Mouse (Mus musculus): ENCODE data around the gene Adam26b.
"Not testable (repeated sequence)": the region's sequence is repeated elsewhere in the genome, so short reads cannot be mapped to it uniquely, and the experiment has no call there.

GRCm38 (mm10) chr8:43528006-43528405 is at the start of gene Adam26b:
- not testable (repeated sequence) for TF ChIP-seq GATA1 (IDR thresholded peaks at IDR 0.05; ENCODE audit: borderline replicate concordance, low read length); FLI1 (IDR thresholded peaks at IDR 0.05; ENCODE audit: low read length)

Data from megakaryocyte, embryonic 14.5 days (primary cell).